Mouse (Mus musculus) erythroblast, embryonic 14.5 days (primary cell): ENCODE results near the gene Phactr2.

Experiments used
- GATA1 ChIP-seq: IDR thresholded peaks from 2 replicates; pipeline ENCODE4 v1.6.1; 2012; ENCODE audit warnings: low read length, inconsistent platforms, mixed read lengths
- TAL1 ChIP-seq: IDR thresholded peaks from 3 replicates; pipeline ENCODE4 v1.6.1; 2012; ENCODE audit warnings: low read length, inconsistent platforms, mixed read lengths

GRCm38 (mm10) chr10:13292026-13292425 is 182.2 kb downstream of the Phactr2 start:
- TF ChIP-seq TAL1, result no peak
- no peak for TF ChIP-seq GATA1
